Mouse (Mus musculus): Measurements from ENCODE around the gene Col17a1. TPM values are rescaled to one million over a fixed set of nuclear protein-coding genes. Genes with fewer than 3 reads are reported as not detected.

The Col17a1 gene
- total RNA-seq, 2 experiments from 2014 or later = 0.18 to 0.48 TPM

DNA sequence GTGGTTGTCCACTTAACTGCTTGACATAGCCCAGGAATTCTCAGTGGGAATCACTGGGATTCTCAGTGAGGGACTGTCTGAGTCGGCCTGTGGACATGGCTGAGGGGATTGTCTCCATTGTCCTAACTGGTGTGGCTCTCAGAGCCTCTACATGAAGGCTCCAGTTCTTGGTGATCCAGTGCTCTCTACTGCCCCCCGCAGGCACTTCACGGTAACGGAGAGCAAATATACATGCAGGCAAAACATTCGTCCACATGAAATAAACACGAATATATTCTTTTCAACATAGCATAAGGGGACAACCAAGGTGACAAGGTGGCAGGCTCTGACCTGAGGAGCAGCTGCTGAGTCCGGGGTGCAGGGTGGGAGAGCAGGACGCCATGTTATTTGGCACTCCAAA, 17.5 kb downstream of the Col17a1 start:
- peak; percentile 47 for DNase-seq
- intact Hi-C loops (cut with DNase I) = no loop called here

GRCm38 (mm10) chr19:47668399-47668798, 23.5 kb downstream of the Col17a1 start:
- intact Hi-C loops (cut with DNase I) = no loop called here
- peak; percentile 53 for DNase-seq

- no peak for DNase-seq
- intact Hi-C loops (cut with DNase I) = no loop called here
Observed at GRCm38 (mm10) chr19:47667601-47668000, 24.3 kb downstream of the Col17a1 start.

DNA sequence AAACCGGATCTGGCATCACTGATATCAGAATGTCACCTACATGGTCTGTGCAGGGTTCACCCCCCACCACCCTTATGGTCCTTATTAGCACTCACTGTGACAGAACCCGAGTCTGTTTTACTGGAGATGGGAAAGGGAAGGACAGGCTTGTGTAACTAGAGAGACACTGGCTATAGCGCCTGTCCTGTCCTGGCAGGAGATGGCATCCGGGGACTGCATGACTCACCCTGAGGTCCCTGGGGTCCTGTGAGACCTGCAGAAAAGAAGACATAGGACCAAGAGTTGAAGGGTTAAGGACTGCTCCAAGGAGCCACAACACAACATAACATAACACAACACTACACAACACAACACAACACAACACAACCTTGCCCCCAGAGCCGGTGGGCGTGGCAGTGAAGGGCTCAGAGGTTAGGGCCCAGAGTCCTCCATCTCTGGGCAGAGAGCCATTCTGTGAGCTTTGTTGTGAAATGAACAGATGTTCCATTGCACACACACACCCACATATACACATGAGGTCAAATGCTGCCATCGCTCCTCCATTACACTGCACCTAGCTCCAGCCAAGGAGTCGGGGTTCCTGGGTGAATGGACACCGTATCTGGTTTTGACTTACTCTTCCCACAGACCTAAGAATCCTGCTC, 32.0 kb downstream of the Col17a1 start:
- DNase-seq = no peak
- intact Hi-C loops (cut with DNase I) = loop anchor here (5.0 kb wide), 1 partner anchor 162 kb away; no protein-coding TSS in a partner anchor

- peak; percentile 61 for DNase-seq
- intact Hi-C loops (cut with DNase I) = loop anchor here (5.0 kb wide), 1 partner anchor 163 kb away; no protein-coding TSS in a partner anchor
Observed at GRCm38 (mm10) chr19:47658914-47659535, 32.9 kb downstream of the Col17a1 start.

DNA sequence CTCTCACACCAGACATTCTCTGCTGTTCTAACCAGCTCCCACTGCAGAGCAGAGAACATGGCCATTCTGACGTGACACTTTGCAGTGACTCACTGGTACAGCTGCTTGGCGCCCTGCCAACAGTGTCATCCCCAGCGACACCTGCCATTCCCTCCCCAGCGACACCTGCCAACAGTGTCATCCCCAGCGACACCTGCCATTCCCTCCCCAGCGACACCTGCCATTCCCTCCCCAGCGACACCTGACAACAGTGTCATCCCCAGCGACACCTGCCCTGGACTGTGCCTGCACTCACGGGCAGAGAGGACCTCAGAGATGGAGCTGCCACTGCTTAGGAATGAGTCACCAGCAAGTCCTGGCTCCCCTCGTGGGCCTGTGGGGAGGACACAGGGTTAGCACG, 37.0 kb downstream of the Col17a1 start:
- DNase-seq = peak; percentile 38
- intact Hi-C loops (cut with DNase I) = loop anchor here (5.0 kb wide), 1 partner anchor 167 kb away; no protein-coding TSS in a partner anchor

- no peak for DNase-seq
- intact Hi-C loops (cut with DNase I) = no loop called here
Observed at GRCm38 (mm10) chr19:47653173-47653572, 38.7 kb downstream of the Col17a1 start.

DNA sequence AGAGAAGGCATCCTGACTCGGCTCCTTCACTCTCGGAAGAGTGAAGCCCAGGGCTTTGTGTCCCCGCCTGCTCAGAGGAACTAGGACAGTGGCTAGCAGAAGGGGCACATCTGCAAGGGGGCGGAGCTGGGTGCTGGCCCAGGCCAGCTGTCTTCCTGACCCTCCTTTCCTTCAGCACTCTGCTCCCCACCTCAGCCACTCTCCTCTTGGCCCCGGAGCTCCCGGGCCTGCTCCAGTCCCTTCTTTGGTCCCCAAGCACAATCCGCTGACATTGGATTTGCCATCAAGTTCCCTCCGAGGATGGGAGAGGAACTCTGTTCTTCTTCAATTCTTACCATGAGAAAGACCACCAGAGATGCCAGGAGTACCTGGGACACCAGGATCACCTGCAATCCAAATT, 39.6 kb downstream of the Col17a1 start:
- no peak for DNase-seq
- intact Hi-C loops (cut with DNase I) = no loop called here

DNA sequence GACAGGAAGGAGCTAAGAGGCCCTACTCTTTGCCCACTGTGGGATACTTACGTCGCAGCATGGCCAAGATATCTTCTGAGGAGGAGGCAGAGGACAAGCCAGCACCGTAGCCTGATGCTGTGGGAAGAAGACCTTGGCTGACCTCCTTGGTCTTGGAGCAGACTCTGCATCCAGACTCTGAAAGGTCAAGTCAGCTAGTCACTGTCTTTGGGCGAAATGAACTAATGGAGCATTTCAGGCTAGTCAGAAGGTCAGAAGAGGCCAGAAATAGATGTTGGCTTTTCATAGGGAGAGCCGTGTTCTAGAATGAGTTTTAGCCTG, 40.8 kb downstream of the Col17a1 start:
- intact Hi-C loops (cut with DNase I) = no loop called here
- DNase-seq = no peak

DNA sequence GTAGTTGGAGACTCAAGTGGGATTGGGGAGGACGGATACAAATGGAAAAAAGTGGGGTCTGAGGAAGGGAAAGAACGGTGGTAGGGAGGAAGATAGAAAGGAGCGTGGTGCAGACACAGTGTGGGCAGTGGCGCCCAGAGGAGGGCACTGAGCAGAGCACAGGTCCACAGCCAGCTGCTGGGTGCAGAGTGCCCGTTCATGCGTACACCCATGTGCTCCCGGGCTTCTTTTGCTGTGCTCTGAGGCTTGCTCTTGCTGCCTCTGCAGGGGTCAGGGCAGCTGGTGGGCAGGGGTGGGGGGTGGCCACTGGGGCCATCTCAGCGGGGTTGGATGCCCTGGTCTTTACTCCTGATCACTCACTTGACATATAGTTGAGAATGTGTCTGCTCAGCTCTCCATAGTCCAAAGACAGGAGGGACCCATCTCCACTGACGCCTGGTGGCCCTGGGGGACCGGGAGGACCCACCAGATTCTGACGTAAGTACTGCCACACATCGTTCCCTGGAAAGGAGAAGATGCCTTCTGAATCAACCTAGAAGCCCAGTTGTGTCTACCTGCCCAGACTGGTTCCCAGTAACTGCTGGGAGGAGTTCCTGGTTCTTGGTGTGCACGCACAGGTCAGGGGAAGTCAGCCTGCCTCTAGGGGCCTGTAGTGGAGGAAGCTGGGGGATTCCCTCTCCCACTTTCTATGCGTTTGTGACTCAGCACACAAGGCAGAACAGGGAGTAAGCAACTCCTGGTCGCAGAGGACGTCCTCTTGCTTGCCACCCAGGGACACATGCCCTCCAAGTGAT, 41.3 kb downstream of the Col17a1 start:
- intact Hi-C loops (cut with DNase I) = no loop called here
- no peak for DNase-seq

DNA sequence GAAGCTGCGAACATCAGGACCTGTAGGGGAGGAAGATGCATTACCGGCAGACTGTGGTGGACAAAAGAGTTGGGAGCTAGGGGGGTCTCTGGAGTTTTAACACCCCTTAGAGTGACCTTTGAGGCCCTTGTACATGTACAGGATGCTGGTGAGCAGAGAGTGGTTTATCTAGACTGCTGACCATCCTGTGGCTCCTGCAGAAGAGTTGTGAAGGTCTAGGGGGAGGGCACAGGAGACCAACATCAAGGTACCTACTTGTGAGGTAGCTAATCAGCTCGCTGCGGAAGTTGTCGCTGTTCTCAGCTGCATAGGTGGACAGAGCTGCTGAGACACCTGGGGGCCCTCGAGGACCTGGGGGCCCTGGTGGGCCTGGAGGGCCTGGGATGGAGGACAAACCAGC, 42.8 kb downstream of the Col17a1 start:
- DNase-seq = no peak
- intact Hi-C loops (cut with DNase I) = no loop called here

DNA sequence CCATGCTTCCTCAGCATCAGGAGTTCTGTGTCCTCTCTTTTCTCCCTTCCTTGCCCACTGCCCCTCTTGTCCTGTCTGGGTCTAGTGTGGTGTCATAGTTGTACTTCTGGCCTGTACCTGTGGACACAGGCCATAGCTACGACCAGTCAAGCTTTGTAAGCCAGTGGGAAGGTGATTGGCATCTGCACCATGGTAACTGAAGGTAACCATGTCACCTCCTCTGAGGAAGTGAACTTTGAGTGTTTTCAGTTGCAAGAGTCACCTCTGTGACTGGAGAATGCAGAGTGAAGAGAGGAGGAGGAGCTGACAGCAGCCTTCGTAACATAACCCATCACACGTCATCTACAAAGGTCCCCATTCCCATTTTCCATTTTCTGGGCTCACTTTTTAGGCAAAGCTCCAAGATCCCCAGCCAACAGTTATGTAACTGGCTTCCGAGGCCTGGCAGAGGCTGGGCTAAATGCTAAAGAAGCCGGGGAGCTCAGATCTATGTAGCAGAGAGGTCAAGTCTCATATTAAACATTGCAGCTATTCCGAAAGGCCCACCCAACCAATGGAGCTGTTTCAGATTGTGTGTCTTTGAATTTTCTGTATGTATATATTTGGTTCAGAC, 45.3 kb downstream of the Col17a1 start:
- no peak for DNase-seq
- intact Hi-C loops (cut with DNase I) = no loop called here

- no peak for DNase-seq
- intact Hi-C loops (cut with DNase I) = no loop called here
Observed at GRCm38 (mm10) chr19:47645583-47645982, 46.3 kb downstream of the Col17a1 start.

- no peak for DNase-seq
- intact Hi-C loops (cut with DNase I) = no loop called here
Observed at GRCm38 (mm10) chr19:47643910-47644309, 48.0 kb downstream of the Col17a1 start.

DNA sequence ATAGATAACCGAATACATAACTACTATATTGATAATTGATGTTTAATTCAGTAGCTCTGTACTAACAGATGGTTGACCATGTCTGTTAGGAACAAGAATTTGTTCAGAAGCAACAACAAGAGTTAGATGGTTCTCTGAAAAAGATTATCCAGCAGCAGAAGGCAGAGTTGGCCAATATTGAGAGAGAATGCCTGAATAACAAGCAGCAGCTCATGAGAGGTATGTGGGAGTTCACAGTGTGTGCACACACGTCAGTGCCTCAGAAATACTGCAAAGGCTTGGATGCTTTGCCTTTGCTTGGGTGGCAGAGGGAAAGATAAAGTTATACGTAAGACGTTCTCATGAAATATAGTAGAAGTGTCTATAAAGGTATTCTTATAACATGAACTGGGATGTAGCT, 56.5 kb downstream of the Col17a1 start:
- DNase-seq = no peak
- intact Hi-C loops (cut with DNase I) = no loop called here

DNA sequence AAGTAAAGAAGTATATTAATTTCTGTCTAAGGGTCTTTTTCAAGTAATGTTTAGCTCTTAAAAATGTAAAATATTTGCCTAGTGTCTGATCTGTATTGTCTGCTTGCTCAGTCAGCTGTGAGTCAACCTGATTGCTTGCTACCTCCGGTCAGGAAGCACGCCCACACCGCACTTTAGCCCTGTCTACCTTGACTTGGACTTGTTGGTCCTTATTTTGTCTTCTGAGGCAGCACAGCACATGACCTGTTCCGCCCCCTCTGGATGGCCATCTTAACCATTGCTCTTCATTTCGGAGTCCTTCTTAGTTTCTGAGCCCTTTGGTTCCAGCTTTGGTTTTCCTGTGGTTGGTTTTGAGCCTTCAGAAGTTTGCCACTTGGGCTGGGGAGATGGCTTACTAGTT, 60.1 kb downstream of the Col17a1 start:
- no peak for DNase-seq
- intact Hi-C loops (cut with DNase I) = no loop called here

- DNase-seq = no peak
- intact Hi-C loops (cut with DNase I) = no loop called here
Observed at GRCm38 (mm10) chr19:47630381-47630780, 61.5 kb downstream of the Col17a1 start.

DNA sequence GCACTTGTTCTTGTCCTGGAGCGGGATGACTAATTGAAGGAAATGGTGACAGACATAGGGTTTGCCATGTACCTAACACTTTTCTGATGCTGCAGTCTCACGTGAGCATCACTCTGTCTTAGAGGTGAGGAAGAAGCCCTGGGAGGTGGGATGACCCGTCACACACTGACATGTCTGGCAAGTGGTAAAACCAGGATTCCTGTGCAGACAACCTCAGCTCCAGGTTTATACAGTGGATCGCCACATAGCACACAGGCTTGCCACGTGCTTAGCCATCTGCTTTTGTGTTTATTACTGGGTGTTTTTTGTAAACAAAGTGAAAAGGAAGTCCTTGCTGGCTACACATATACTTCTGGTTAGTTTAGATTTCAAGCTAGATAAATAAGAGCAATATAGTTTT, 62.8 kb downstream of the Col17a1 start:
- intact Hi-C loops (cut with DNase I) = no loop called here
- DNase-seq = no peak

- no peak for DNase-seq
- intact Hi-C loops (cut with DNase I) = no loop called here
Observed at GRCm38 (mm10) chr19:47627450-47627849, 64.4 kb downstream of the Col17a1 start.

DNA sequence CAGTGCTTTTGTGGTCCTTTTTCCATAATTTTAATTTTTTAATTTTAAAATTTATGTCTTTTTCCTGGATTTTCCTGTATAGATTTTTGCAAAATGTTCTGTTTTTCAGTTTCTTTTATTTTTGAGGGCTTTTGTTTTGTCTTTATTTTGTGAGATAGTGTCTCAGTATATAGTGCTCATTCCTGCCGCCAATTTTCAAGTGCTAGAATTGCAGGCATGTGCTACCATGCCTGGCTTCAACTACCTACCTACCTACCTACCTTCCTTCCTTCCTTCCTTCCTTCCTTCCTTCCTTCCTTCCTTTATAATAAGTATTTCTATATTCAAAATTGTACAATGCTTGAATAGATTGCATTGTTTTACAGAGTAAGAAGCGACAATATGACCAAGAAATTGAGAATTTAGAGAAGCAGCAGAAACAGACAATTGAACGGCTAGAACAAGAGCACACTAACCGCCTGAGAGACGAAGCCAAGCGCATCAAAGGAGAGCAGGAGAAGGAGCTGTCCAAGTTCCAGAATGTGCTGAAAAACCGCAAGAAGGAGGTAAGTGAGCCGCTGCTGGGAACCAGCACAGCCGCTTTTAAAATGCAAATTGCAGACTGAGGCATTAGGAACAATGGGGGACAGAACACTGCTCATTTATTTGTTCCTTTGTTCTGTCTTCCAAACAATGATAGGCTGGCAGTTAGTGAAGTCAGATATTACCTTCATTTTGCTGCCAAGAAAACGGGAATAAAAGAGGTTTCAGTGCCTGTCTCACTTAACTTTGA, 66.8 kb downstream of the Col17a1 start:
- DNase-seq = no peak
- intact Hi-C loops (cut with DNase I) = no loop called here

DNA sequence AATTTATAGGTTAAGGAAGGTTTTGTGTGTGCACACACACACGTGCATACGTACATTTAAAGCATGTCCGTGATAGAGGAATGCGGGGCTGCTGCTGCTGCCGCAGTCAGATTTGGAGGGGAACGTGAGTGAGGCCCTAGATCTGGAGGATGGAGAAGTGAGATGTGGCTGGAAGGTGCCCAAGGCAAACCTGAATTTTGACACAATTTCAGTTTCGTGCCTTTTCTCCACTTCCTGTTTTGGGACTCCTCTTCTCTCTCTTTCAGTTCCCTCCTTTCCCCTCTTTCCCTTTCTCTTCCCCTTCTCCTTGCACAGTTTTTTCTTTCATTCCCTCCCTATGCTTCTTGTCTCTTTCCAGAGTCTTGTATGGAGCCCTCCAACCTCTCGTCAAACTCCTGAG, 70.4 kb downstream of the Col17a1 start:
- intact Hi-C loops (cut with DNase I) = no loop called here
- no peak for DNase-seq
